Mouse (Mus musculus) right cerebral cortex, postnatal 10 days (tissue): ENCODE data around the gene Trip6.
"Not testable (repeated sequence)": the region's sequence is repeated elsewhere in the genome, so short reads cannot be mapped to it uniquely, and the experiment has no call there.

Experiments used
- DNase-seq, 2 experiments: peaks; one replicate each; pipeline ENCODE4 v3.0.0; 2021; ENCODE audit warnings: low spot score in 2 of 2

Gene Trip6

DNA sequence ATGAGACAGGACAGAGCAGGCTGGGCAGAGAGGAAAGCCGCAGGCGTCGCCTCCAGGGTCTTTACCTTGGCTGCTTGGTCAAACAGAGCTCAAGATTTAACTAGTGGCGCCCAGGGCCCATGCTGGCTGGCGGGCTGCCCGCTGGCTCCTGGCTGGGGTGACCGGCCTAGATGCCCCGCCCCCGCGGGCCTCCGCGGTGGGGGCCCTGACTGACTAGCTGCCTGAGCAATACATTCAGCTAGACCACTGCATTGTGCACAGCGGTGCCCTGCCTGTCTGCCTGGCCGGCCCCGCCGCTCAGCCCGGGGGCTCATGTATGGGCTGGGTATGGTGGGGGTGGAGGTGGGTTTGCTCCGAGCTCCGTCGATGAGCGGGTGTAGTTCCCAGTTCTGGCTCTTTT is 13.0 kb downstream of the Trip6 start:
- DNase-seq: no peak

DNA sequence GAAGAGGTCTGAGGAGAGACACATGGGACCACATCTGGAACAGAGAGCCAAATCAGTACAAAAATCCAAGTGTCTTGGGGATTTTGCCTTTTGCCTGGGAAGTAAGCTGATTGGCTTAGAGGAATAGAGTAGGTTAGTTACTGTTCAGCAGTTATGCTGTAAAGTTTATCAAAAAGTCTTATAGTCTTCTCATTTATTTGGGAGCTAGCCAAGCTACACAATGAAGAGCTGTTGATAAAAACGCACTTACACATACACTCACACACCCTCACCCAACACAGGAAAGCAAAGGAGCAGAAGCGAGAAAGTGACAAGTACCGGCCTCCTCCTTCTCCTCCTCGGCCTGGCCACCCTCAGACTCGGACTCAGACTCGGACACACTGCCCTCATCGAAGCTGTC is 15.0 kb downstream of the Trip6 start:
- no peak for DNase-seq

DNA sequence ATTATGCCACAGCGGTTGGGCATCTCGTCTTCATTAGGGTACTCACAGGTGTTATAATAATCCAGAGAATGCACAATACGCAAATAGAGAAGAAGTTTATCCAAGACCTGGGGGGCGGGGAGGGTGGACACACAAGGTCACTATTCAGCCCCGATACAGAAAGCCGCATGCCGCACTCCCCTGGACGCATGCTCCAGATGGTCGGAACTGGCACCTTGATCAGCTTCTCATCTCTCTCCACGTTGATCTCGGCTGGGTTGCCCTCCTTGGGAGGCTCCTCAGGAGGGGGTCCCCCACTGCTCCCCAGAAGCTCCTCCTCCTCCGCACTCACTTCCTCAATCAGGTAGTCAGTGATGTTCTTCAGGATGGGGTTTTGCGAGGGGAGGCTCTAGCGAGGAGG is 17.1 kb downstream of the Trip6 start:
- DNase-seq: peak in 1 of 2 experiments; percentile 36

DNA sequence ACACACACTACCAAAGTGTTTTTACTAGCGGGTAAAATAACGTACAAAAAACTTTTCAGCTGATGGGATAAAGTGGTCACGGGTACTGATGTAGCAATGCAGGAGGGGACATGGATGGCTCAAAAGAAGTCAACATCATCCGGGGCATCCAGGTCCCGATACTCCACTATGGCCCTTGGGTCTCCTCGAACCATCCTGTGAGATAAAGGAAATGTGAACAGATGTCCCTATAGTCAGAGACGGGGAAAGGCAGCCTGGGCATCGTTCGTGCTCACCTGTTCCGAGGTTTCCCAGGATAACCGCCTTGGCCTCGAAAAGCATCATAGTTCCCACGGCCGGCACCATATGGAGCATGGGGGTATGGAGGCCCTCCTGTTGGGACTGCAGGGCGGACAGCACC is 18.5 kb downstream of the Trip6 start:
- DNase-seq: peak in 1 of 2 experiments; percentile 35

DNA sequence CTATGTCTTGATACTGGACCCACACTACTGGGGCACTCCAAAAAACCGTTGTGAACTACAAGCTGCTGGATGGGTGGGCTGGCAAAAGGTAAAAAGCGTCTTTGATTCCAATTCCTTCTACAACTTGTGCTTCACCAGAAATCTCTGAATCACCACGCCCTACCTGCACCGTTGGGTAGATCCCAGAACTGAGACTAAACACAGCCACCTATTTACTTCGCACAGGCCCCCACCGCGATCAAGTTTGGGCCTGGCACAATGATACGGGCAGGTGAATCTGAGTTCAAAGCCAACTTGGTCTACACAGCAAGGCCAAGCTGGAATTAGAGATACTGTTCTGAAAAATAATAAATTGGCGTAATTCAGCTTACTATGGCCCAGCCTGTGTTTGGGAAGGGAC is 18.9 kb downstream of the Trip6 start:
- peak in 1 of 2 experiments; percentile 39 for DNase-seq

DNA sequence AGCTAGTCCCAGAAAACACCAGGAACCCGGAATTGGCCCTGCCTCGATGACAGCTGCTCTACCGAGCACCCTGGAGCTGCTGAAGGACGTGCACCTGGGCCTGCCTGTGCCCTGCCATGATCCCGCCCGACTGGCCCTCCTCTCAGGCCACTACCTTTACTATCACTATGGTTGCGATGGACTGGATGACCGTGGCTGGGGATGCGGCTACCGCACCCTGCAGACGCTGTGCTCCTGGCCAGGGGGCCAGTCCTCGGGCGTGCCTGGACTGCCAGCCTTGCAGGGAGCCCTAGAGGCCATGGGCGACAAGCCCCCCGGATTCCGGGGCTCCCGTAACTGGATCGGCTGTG is 19.5 kb downstream of the Trip6 start:
- no peak for DNase-seq

DNA sequence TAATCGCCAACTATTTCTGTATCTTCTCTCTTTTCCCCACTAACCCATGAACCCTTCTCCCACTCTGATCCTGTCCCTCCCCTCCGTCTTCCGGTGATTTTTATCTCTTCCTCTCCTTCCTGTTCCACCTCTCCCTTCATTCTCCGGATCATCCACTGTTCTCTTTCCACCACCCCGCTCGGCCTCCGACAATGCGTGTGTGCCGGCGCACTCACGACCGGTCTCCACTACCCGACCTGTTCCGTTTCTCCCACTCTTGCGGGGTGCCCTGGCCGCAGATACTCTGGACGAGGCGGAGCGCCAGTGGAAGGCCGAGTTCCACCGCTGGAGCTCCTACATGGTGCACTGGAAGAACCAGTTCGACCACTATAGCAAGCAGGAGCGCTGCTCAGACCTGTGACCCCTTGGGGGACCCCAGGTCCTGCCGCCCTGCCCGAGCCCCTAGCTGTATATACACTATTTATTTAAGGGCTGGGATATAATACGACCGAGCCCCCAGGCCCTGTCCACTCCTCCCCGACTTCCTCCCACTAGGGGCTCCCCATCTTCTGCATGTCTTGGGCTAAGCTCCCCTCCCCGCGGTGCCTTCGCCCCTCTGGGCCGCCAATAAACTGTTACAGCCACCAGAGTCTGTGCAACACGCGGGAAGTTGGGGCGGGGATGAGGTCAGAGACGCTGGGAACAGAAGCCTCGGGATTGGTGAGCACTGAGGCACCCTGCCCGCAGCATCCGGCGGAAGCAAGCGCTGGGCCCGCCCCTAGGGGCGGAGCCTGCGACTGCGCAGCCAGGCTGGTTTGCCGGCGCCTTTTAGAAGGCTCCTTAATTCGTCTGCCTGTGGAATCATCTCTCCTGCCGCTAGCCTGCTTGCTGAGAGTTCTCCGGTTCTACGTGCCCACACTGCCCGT is 20.1 kb downstream of the Trip6 start, which contains the start of gene Ufsp1:
TSS of gene Ufsp1 (plus strand) at position 791 of the 905 bp plus-strand sequence.
- DNase-seq: peak; percentile 98 to 99

DNA sequence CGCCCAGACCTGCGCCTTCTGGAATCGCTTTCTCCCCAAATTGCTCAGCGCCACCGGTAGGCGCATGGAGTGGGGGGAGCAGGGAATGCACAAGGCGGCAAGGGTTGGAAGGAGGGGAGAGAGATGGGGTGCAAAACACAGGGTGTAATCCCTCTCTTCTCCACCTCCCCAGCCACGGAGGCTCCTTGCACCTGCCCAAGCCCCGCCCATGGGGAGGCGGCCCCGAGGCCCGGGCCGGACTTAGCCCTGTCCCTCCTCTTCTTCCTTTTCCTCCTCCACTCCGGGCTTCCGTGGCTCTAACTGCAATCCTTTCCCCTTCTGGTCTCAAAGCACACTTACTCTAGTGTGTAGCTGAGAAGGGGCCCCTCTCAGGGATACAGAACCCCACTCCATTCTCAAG is 20.9 kb downstream of the Trip6 start:
- peak; percentile 76 to 80 for DNase-seq

DNA sequence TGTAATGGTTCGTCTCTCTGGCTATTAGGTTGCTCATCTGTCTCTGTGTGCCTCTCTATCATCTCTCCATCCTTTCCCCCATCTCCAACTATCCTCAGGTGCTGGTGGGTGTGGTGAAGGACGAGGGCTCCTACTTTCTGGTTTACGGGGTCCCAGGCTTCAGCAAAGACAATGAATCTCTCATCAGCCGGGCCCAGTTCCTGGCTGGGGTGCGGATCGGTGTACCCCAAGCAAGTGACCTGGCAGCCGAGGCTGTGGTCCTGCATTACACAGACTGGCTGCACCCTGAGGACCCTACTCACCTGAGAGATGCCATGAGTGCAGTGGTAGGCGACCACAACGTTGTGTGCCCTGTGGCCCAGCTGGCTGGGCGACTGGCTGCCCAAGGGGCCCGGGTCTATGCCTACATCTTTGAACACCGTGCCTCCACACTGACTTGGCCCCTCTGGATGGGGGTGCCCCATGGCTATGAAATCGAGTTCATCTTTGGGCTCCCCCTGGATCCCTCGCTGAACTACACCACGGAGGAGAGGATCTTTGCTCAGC is 22.8 kb downstream of the Trip6 start:
- DNase-seq: peak in 1 of 2 experiments; percentile 43

DNA sequence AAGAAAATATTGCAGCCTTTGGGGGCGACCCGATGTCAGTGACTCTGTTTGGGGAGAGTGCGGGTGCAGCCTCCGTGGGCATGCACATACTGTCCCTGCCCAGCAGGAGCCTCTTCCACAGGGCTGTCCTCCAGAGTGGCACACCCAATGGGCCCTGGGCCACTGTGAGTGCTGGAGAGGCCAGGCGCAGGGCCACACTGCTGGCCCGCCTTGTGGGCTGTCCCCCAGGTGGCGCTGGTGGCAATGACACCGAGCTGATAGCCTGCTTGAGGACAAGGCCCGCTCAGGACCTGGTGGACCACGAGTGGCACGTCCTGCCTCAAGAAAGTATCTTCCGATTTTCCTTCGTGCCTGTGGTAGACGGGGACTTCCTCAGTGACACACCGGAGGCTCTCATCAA is 23.5 kb downstream of the Trip6 start:
- peak in 1 of 2 experiments; percentile 65 for DNase-seq

DNA sequence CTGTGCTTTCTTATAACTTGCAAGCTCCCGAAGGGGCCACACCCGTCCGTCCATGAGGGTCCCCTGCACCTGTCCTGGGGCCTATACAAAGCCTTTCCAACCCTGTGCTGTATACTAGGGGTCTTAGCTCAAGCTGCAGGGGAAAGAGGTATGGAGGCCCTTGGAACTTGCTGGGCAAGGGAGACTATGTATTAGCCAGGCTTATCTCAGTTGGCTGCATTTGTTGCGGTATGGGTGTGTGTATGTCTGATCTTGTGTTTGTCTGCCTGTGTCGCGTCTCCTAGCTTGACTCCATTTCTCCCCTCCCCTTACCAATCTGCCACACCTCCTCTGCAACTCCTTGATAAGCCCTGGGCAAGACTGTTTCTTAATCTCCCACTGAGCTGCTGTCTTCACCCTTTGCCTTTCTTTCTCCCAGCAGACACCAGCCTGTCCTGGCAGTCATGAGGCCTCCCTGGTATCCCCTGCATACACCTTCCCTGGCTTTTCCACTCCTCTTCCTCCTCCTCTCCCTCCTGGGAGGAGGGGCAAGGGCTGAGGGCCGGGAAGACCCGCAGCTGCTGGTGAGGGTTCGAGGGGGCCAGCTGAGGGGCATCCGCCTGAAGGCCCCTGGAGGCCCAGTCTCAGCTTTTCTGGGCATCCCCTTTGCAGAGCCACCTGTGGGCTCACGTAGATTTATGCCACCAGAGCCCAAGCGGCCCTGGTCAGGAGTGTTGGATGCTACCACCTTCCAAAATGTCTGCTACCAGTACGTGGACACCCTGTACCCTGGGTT is 24.4 kb downstream of the Trip6 start:
- peak in 1 of 2 experiments; percentile 39 for DNase-seq

DNA sequence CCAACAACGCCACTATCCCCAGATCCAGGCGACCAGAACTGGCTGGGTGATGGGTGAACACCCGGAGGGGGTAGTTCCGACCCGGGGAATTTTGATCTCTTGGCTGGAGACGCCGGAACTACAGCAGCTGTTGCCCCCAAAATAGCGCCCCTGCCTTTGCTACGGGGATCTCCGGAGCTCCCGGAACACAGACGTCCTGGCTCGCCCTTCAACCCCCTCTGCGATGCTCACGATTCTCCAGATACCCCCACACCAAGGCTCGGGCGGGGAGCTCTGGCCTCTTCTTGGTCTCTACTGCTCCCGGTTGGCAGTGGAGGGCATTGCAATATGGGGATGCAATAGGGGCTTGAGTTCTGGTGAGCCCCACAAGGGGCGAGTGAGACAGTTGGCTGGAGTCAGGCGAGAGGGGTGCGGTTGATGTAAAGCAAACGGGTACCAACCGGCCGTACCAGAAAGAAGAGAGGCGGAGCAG is 25.2 kb downstream of the Trip6 start:
- peak; percentile 85 for DNase-seq

DNA sequence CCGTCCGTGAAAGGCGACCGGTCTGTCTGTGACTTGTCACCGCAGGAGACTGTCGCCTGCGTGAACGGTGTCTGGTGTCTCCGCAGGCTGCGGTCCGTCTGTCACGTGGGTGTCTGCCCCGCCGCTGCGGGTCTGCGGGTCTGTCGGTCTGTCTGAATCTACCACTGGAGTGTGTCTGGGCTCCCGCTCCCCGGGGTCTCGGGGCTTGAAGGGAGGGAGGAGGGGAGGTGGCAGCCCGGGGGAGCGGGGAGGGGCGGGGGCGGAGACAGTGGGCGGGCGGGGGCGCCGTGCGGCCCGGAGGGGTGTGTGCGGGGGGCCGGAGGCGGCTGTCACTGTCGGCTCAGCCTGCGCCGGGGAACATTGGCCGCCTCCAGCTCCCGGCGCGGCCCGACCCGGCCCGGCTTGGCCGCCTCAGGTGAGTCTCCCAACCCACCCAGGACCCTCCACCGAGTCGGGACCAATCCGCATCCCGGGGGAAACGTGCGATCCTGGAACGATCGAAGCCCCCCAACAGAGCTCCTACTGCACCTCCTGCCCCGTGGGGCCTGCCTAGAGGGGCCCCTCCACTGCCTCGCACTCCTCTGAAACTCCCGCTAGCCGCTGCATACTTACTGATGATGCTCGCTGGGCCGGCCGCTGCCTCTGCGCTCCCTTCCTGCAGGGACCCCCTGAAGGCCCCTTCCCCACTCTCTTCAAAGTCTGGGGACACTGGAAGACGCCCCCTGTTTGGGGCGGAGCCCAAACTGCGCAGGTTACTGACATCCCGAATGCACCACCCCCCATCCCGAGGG is 26.1 kb downstream of the Trip6 start:
- peak; percentile 78 to 84 for DNase-seq

DNA sequence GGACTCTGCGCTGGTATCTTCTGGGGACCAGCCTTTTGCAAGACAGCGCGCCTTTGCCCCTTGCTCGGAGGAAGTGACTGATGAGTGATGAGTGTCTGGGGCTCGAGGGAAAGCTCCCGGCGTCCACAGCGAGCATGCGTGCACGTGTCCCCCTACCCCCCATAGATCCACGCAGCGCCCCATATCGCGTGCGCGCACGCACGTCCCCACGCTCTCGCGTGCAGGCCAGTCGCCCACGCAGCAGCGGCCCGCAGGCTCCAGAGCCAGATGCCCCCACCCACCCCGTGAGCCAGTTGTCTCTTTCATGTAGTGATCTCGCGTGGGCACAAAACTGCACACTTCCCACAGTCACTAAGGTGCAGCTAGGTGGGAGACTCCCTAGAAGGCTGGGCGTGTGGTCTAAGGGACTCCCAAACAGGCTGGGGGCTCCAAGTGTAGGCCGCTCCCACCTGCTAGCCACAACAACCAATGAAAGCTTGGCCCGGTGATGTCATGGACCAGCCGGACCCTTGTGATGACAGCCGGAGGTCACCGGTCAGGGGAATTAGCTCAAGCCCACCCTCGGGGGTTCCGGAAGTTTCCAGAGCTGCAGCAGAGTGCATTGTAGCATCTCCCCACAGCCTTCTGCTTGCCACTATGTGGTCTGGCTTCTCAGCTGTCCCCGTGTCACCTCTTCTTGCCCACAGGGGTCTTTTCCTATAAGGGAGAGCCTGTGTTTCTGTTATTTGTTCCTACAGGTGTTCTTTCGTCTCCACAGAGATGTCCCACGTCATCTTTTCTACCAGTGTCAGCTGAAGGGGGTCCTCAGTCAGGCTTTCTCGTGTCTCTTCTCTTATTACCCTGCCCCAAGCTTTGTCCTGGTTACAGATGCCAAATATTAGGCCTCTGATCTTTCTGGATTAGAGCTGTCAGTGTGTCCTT is 26.9 kb downstream of the Trip6 start, which contains the start of gene Ache:
TSS of gene Ache (plus strand) at position 488 of the 921 bp plus-strand sequence.
- peak; percentile 87 to 91 for DNase-seq

DNA sequence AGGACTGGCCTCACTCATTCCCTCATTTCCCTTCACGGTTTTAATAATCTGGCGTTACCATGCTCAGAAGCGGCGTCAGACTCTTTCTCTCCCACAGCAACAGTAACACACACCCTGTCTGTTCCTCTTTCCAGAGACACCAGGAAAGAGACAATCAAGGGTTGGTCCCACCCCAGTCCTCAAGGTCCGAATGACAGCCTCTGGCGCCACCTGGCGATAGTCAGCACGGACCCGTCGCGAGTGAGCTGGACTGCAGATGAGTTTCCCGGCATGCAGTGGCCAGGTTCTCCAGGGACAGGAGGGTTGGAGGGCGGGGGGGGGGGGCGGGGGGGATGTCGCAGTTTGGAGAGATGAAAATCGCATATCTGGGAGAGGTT is 27.6 kb downstream of the Trip6 start:
- DNase-seq: peak; percentile 94

DNA sequence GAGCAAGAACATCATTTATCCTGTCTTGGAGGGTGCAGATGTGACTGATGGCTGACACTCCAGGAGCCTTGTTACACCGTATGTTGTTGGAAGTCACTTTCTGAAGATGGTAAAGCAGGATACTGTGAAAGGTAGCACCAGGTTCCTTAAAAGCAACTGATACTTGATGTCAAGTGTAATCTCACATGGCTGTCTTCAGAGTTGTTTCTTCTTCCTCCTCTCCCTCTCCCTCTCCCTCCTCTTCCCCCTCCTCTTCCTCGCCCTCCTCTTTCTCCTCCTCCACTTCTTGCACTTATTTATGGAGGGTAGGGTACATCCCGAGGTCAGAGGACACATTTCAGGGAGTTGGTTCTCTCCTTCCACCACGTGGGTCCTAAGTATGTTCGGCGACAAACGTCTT is 28.2 kb downstream of the Trip6 start:
- DNase-seq: no peak

DNA sequence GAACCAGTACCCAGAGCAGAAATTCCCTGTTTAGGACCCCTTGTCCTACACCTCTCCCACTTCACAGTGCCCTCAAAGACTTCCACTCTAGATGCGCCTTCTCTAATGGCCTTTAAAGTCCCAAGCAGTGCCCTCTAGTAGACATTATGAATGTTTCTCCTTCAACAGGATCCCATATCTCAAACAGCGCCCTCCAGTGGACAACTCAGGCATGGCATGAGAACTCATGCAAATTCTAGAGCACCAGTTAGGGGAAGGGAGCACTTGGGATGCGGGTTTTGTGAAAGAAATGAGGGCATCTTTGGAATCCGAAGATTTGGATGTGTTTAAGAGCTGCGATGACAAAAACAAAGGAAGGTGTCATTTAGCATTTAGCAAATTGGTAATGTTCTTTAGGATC is 29.2 kb downstream of the Trip6 start:
- peak in 1 of 2 experiments; percentile 59 for DNase-seq

DNA sequence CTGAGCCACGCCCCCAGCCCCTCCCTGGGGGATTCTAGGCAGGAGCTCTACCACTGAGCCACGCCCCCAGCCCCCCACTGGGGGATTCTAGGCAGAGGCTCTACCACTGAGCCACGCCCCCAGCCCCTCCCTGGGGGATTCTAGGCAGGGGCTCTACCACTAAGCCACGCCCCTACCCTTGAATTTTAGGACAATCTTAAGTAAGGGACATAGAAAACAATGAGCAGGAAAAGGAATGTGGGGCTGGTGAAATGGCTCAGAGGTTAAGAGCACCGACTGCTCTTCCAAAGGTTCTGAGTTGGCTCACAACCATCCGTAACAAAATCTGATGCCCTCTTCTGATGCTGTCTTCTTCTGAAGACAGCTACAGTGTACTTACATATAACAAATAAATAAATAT is 29.8 kb downstream of the Trip6 start:
- DNase-seq: not testable (repeated sequence)

DNA sequence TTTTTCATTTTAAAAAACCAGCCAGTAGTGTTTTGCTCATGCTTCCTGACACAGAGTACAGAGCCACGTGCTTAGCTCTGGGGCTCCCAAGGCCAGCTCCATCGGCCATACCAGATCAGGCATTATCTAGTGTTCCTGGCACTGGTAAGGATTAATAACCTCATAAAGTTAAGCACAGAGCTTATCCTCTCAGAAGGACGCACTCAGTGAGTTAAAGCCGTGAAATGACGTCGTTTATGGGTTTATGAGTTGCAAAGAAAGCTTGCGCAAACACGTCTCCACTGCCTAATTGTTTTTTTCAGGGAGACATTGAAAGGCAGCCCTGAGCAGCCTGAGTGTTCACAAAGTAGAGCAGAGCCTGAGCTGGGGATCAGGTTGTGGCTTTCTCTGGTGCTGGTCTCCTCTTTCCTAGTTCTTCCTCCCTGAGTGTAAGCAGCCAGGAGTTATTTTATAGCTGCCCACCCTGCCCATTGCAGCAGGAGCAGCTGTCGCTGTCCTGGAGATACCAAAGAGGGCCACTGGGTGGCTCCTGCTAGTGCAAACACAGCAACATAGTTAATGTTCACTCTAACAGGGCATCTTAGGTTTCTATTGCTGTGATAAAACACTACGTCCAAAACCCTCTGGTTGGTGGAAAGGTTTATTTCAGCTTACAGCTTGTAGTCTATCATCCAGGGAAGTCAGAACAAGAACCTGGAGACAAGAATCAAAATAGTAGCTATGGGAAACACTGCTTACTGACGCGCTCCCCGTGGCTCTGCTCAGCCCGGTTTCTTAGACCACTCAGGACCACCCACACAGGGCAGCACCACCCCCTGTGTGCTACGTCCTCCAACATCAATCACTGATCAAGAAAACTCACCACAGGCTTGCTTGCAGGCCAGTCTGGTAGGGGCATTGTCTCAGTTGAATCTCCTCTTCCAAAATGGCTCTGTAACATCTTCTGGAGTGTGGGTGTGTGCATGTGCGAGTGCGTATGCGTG is 36.6 kb downstream of the Trip6 start:
- DNase-seq: no peak
